Mouse (Mus musculus) gastrocnemius, postnatal 25 days (tissue): ENCODE data around the gene Vtcn1. TPM values are rescaled to one million over a fixed set of nuclear protein-coding genes. Genes with fewer than 3 reads are reported as not detected.

Experiments used
- DNase-seq: peaks from one replicate; pipeline ENCODE4 v3.0.0; 2022
- total RNA-seq, 2 experiments: library from RNA; stranded (reverse); gene quantifications; 1 replicate in 1 of 2; 2 replicates in 1 of 2; pipeline ENCODE4 v1.2.3; 2021

Vtcn1 gene
- total RNA-seq, 2 experiments from 2014 or later, result 0.13 to 0.64 TPM

- no peak for DNase-seq
Observed at GRCm38 (mm10) chr3:100856050-100856815, 31.0 kb downstream of the Vtcn1 start.

- no peak for DNase-seq
Observed at GRCm38 (mm10) chr3:100857139-100857538, 31.9 kb downstream of the Vtcn1 start.

- no peak for DNase-seq
Observed at GRCm38 (mm10) chr3:100858334-100859002, 33.2 kb downstream of the Vtcn1 start.

- DNase-seq, result no peak
Observed at GRCm38 (mm10) chr3:100861307-100862303, 36.3 kb downstream of the Vtcn1 start.

- DNase-seq, result no peak
Observed at GRCm38 (mm10) chr3:100866946-100867345, 41.7 kb downstream of the Vtcn1 start.

- no peak for DNase-seq
Observed at GRCm38 (mm10) chr3:100877057-100877456, 51.8 kb downstream of the Vtcn1 start.

GRCm38 (mm10) chr3:100881403-100881802 lies 56.1 kb downstream of the Vtcn1 start:
- DNase-seq, result no peak

- no peak for DNase-seq
Observed at GRCm38 (mm10) chr3:100881843-100882634, 56.8 kb downstream of the Vtcn1 start.

GRCm38 (mm10) chr3:100889234-100889633 lies 64.0 kb downstream of the Vtcn1 start:
- no peak for DNase-seq

- no peak for DNase-seq
Observed at GRCm38 (mm10) chr3:100890406-100890805, 65.1 kb downstream of the Vtcn1 start.

GRCm38 (mm10) chr3:100892383-100893335 lies 67.4 kb downstream of the Vtcn1 start:
- DNase-seq, result no peak

- DNase-seq, result no peak
Observed at GRCm38 (mm10) chr3:100895500-100895899, 70.2 kb downstream of the Vtcn1 start.

GRCm38 (mm10) chr3:100906128-100906527 lies 80.9 kb downstream of the Vtcn1 start:
- no peak for DNase-seq

GRCm38 (mm10) chr3:100906916-100907315 lies 81.7 kb downstream of the Vtcn1 start:
- no peak for DNase-seq

- DNase-seq, result no peak
Observed at GRCm38 (mm10) chr3:100908594-100908993, 83.3 kb downstream of the Vtcn1 start.

GRCm38 (mm10) chr3:100910621-100911020 lies 85.4 kb downstream of the Vtcn1 start:
- DNase-seq, result no peak

GRCm38 (mm10) chr3:100911026-100911425 lies 85.8 kb downstream of the Vtcn1 start:
- no peak for DNase-seq

GRCm38 (mm10) chr3:100911498-100912213 lies 86.4 kb downstream of the Vtcn1 start:
- no peak for DNase-seq

GRCm38 (mm10) chr3:100916844-100917243 lies 91.6 kb downstream of the Vtcn1 start:
- DNase-seq, result no peak
